Mouse (Mus musculus): Measurements from ENCODE around the gene Fzd4. TPM values are rescaled to one million over a fixed set of nuclear protein-coding genes. Genes with fewer than 3 reads are reported as not detected.

Gene Fzd4
- polyA plus RNA-seq, 1 experiment from 2014 or later = 8.5 TPM

GRCm38 (mm10) chr7:89428804-89429203, 24.6 kb downstream of the Fzd4 start:
- Histone ChIP-seq H3K4me3 (ENCODE audit: low read length) (no peak overlapping the region), H3K27ac (ENCODE audit: low read length) (no peak overlapping the region), H3K4me1 (ENCODE audit: control insufficient read depth, insufficient read depth, low read length) (peaks cover 4% of the 10 kb centered on the region), H3K4me2 (ENCODE audit: low read depth, low read length) (no peak overlapping the region), H3K36me3 (ENCODE audit: control insufficient read depth, insufficient read depth) (no peaks in the 10 kb centered on the region), H3K9me3 (replicated peaks; ENCODE audit: control insufficient read depth, low read length) (no peaks in the 10 kb centered on the region), H3K9ac (ENCODE audit: low read length) (no peak overlapping the region), H3K27me3 (ENCODE audit: control insufficient read depth, insufficient read depth, low read length) (no peaks in the 10 kb centered on the region)
- ATAC-seq (replicated peaks; ENCODE audit: extremely low read depth, insufficient read depth, low FRiP score) = no peak
- 59% methylated on average over 5 of the region's 5 CpGs for WGBS

- Histone ChIP-seq H3K27me3 (ENCODE audit: control insufficient read depth, insufficient read depth, low read length) (no peaks in the 10 kb centered on the region), H3K9ac (ENCODE audit: low read length) (no peak overlapping the region), H3K36me3 (ENCODE audit: control insufficient read depth, insufficient read depth) (no peaks in the 10 kb centered on the region), H3K4me1 (ENCODE audit: control insufficient read depth, insufficient read depth, low read length) (peaks cover 9% of the 10 kb centered on the region), H3K27ac (ENCODE audit: low read length) (no peak overlapping the region), H3K4me2 (ENCODE audit: low read depth, low read length) (no peak overlapping the region), H3K9me3 (replicated peaks; ENCODE audit: control insufficient read depth, low read length) (no peaks in the 10 kb centered on the region), H3K4me3 (ENCODE audit: low read length) (no peak overlapping the region)
- ATAC-seq (replicated peaks; ENCODE audit: extremely low read depth, insufficient read depth, low FRiP score) = no peak
- 62% methylated on average over 1 of the region's 1 CpGs for WGBS
These were observed 25.2 kb downstream of the Fzd4 start for GRCm38 (mm10) chr7:89429326-89429725.

- H3K9ac ChIP-seq (ENCODE audit: low read length) = no peak overlapping the region
- no peaks in the 10 kb centered on the region for H3K27me3 ChIP-seq (ENCODE audit: control insufficient read depth, insufficient read depth, low read length)
- H3K9me3 ChIP-seq (replicated peaks; ENCODE audit: control insufficient read depth, low read length) = no peaks in the 10 kb centered on the region
- H3K27ac ChIP-seq (ENCODE audit: low read length) = no peak overlapping the region
- ATAC-seq (replicated peaks; ENCODE audit: extremely low read depth, insufficient read depth, low FRiP score) = no peak
- H3K36me3 ChIP-seq (ENCODE audit: control insufficient read depth, insufficient read depth) = no peaks in the 10 kb centered on the region
- H3K4me1 ChIP-seq (ENCODE audit: control insufficient read depth, insufficient read depth, low read length) = peaks cover 12% of the 10 kb centered on the region
- 70% methylated on average over 2 of the region's 2 CpGs for WGBS
- H3K4me2 ChIP-seq (ENCODE audit: low read depth, low read length) = no peak overlapping the region
- H3K4me3 ChIP-seq (ENCODE audit: low read length) = no peak overlapping the region
These were observed 27.0 kb downstream of the Fzd4 start for GRCm38 (mm10) chr7:89431185-89431584.

- peaks cover 12% of the 10 kb centered on the region for H3K4me1 ChIP-seq (ENCODE audit: control insufficient read depth, insufficient read depth, low read length)
- H3K4me3 ChIP-seq (ENCODE audit: low read length) = no peak overlapping the region
- H3K36me3 ChIP-seq (ENCODE audit: control insufficient read depth, insufficient read depth) = no peaks in the 10 kb centered on the region
- WGBS = 47% methylated on average over 9 of the region's 9 CpGs
- peak overlapping the region; percentile 6 for H3K27ac ChIP-seq (ENCODE audit: low read length)
- no peaks in the 10 kb centered on the region for H3K9me3 ChIP-seq (replicated peaks; ENCODE audit: control insufficient read depth, low read length)
- 0 out of 2 replicates have a peak, but pooled peaks have one; percentile 11 for ATAC-seq (replicated peaks; ENCODE audit: extremely low read depth, insufficient read depth, low FRiP score)
- no peak overlapping the region for H3K9ac ChIP-seq (ENCODE audit: low read length)
- no peaks in the 10 kb centered on the region for H3K27me3 ChIP-seq (ENCODE audit: control insufficient read depth, insufficient read depth, low read length)
- H3K4me2 ChIP-seq (ENCODE audit: low read depth, low read length) = no peak overlapping the region
These were observed 29.2 kb downstream of the Fzd4 start for GRCm38 (mm10) chr7:89433193-89433892.

GRCm38 (mm10) chr7:89433893-89434616, 29.9 kb downstream of the Fzd4 start:
- no peaks in the 10 kb centered on the region for H3K9me3 ChIP-seq (replicated peaks; ENCODE audit: control insufficient read depth, low read length)
- H3K9ac ChIP-seq (ENCODE audit: low read length) = no peak overlapping the region
- ATAC-seq (replicated peaks; ENCODE audit: extremely low read depth, insufficient read depth, low FRiP score) = peak; percentile 26; the same call in 1 of the 2 replicates
- H3K4me2 ChIP-seq (ENCODE audit: low read depth, low read length) = no peak overlapping the region
- no peak overlapping the region for H3K4me3 ChIP-seq (ENCODE audit: low read length)
- 36% methylated on average over 8 of the region's 8 CpGs for WGBS
- H3K27me3 ChIP-seq (ENCODE audit: control insufficient read depth, insufficient read depth, low read length) = no peaks in the 10 kb centered on the region
- no peaks in the 10 kb centered on the region for H3K36me3 ChIP-seq (ENCODE audit: control insufficient read depth, insufficient read depth)
- peaks cover 12% of the 10 kb centered on the region for H3K4me1 ChIP-seq (ENCODE audit: control insufficient read depth, insufficient read depth, low read length)
- H3K27ac ChIP-seq (ENCODE audit: low read length) = peak overlapping the region; percentile 21

GRCm38 (mm10) chr7:89436404-89436803, 32.2 kb downstream of the Fzd4 start:
- no peak for ATAC-seq (replicated peaks; ENCODE audit: extremely low read depth, insufficient read depth, low FRiP score)
- Histone ChIP-seq H3K36me3 (ENCODE audit: control insufficient read depth, insufficient read depth) (no peaks in the 10 kb centered on the region), H3K9ac (ENCODE audit: low read length) (no peak overlapping the region), H3K27ac (ENCODE audit: low read length) (no peak overlapping the region), H3K4me1 (ENCODE audit: control insufficient read depth, insufficient read depth, low read length) (peaks cover 12% of the 10 kb centered on the region), H3K4me2 (ENCODE audit: low read depth, low read length) (no peak overlapping the region), H3K27me3 (ENCODE audit: control insufficient read depth, insufficient read depth, low read length) (no peaks in the 10 kb centered on the region), H3K4me3 (ENCODE audit: low read length) (no peak overlapping the region), H3K9me3 (replicated peaks; ENCODE audit: control insufficient read depth, low read length) (no peaks in the 10 kb centered on the region)
- WGBS = 66% methylated on average over 5 of the region's 5 CpGs

GRCm38 (mm10) chr7:89437589-89437988, 33.4 kb downstream of the Fzd4 start:
- H3K9me3 ChIP-seq (replicated peaks; ENCODE audit: control insufficient read depth, low read length) = no peaks in the 10 kb centered on the region
- WGBS = 37% methylated on average over 4 of the region's 4 CpGs
- H3K27ac ChIP-seq (ENCODE audit: low read length) = no peak overlapping the region
- no peaks in the 10 kb centered on the region for H3K27me3 ChIP-seq (ENCODE audit: control insufficient read depth, insufficient read depth, low read length)
- no peak overlapping the region for H3K9ac ChIP-seq (ENCODE audit: low read length)
- no peaks in the 10 kb centered on the region for H3K36me3 ChIP-seq (ENCODE audit: control insufficient read depth, insufficient read depth)
- peaks cover 12% of the 10 kb centered on the region for H3K4me1 ChIP-seq (ENCODE audit: control insufficient read depth, insufficient read depth, low read length)
- no peak overlapping the region for H3K4me2 ChIP-seq (ENCODE audit: low read depth, low read length)
- no peak; the same call in 1 of the 2 replicates for ATAC-seq (replicated peaks; ENCODE audit: extremely low read depth, insufficient read depth, low FRiP score)
- no peak overlapping the region for H3K4me3 ChIP-seq (ENCODE audit: low read length)

GRCm38 (mm10) chr7:89441291-89441690, 37.1 kb downstream of the Fzd4 start:
- Histone ChIP-seq H3K27ac (ENCODE audit: low read length) (peak overlapping the region; percentile 7; the same call in 1 of the 2 replicates), H3K4me2 (ENCODE audit: low read depth, low read length) (no peak overlapping the region), H3K36me3 (ENCODE audit: control insufficient read depth, insufficient read depth) (no peaks in the 10 kb centered on the region), H3K27me3 (ENCODE audit: control insufficient read depth, insufficient read depth, low read length) (no peaks in the 10 kb centered on the region), H3K9me3 (replicated peaks; ENCODE audit: control insufficient read depth, low read length) (no peaks in the 10 kb centered on the region), H3K4me1 (ENCODE audit: control insufficient read depth, insufficient read depth, low read length) (no peaks in the 10 kb centered on the region), H3K9ac (ENCODE audit: low read length) (no peak overlapping the region), H3K4me3 (ENCODE audit: low read length) (no peak overlapping the region)
- WGBS = 55% methylated on average over 7 of the region's 7 CpGs
- 0 out of 2 replicates have a peak, but pooled peaks have one; percentile 45 for ATAC-seq (replicated peaks; ENCODE audit: extremely low read depth, insufficient read depth, low FRiP score)

- Histone ChIP-seq H3K36me3 (ENCODE audit: control insufficient read depth, insufficient read depth) (no peaks in the 10 kb centered on the region), H3K27me3 (ENCODE audit: control insufficient read depth, insufficient read depth, low read length) (no peaks in the 10 kb centered on the region), H3K4me1 (ENCODE audit: control insufficient read depth, insufficient read depth, low read length) (no peaks in the 10 kb centered on the region), H3K4me3 (ENCODE audit: low read length) (no peak overlapping the region), H3K9ac (ENCODE audit: low read length) (no peak overlapping the region), H3K4me2 (ENCODE audit: low read depth, low read length) (no peak overlapping the region), H3K9me3 (replicated peaks; ENCODE audit: control insufficient read depth, low read length) (no peaks in the 10 kb centered on the region), H3K27ac (ENCODE audit: low read length) (no peak overlapping the region)
- WGBS = 68% methylated on average over 4 of the region's 4 CpGs
- ATAC-seq (replicated peaks; ENCODE audit: extremely low read depth, insufficient read depth, low FRiP score) = no peak
These were observed 38.1 kb downstream of the Fzd4 start for GRCm38 (mm10) chr7:89442242-89442641.
